Mouse (Mus musculus) embryonic facial prominence, embryonic 14.5 days (tissue): ENCODE data around the gene Ppp1r13b. TPM values are rescaled to one million over a fixed set of nuclear protein-coding genes. Genes with fewer than 3 reads are reported as not detected.
A peak's percentile ranks its signal among the peaks of the same experiment; 100 is the strongest.

Experiments
- ATAC-seq: fragments of 200-750 bp; cut with Nextera tagmentation; 2 replicates; pipeline ENCODE4 v1.8.0; 2017; ENCODE audit warnings: low read depth, moderate number of reproducible peaks, moderate TSS enrichment
- DNase-seq: peaks from one replicate; pipeline ENCODE4 v3.0.0-alpha.2; 2015; ENCODE audit warnings: low spot score
- H3K27ac ChIP-seq: fragments of 300-500 bp; sonication (generic); replicated peaks from 2 replicates; pipeline ENCODE4 v1.5.1; 2014; ENCODE audit warnings: low read depth, mild to moderate bottlenecking, low read length, moderate library complexity
- H3K27me3 ChIP-seq: fragments of 300-500 bp; sonication (generic); replicated peaks from 2 replicates; pipeline ENCODE4 v1.6.1; 2014; ENCODE audit warnings: low read length; ENCODE audit not compliant: control insufficient read depth, insufficient read depth
- H3K36me3 ChIP-seq: fragments of 300-500 bp; sonication (generic); 2 replicates; pipeline ENCODE4 v1.6.1; 2014; ENCODE audit warnings: low read length, mixed read lengths; ENCODE audit not compliant: control insufficient read depth, insufficient read depth
- H3K4me1 ChIP-seq: fragments of 300-500 bp; sonication (generic); 2 replicates; pipeline ENCODE4 v1.6.1; 2014; ENCODE audit warnings: antibody characterized with exemption, low read length; ENCODE audit not compliant: control insufficient read depth, insufficient read depth
- H3K4me2 ChIP-seq: fragments of 300-500 bp; sonication (generic); 2 replicates; pipeline ENCODE4 v1.6.1; 2014; ENCODE audit warnings: low read depth, mild to moderate bottlenecking, low read length, moderate library complexity, mixed read lengths
- H3K4me3 ChIP-seq: fragments of 300-500 bp; sonication (generic); 2 replicates; pipeline ENCODE4 v1.5.1; 2014; ENCODE audit warnings: low read depth, mild to moderate bottlenecking, low read length
- H3K9ac ChIP-seq: fragments of 300-500 bp; sonication (generic); 2 replicates; pipeline ENCODE4 v1.6.1; 2014; ENCODE audit warnings: low read depth, mild to moderate bottlenecking, low read length, moderate library complexity, mixed read lengths
- H3K9me3 ChIP-seq: fragments of 300-500 bp; sonication (generic); 2 replicates; pipeline ENCODE4 v1.6.1; 2016; ENCODE audit warnings: low read length; ENCODE audit not compliant: control insufficient read depth
- WGBS: fragments of 180-500 bp; shearing (Covaris S2); extraction: QIAGEN DNeasy Blood & Tissue Kit; methylation state at CpG from one replicate; pipeline ENCODE4 v1.1.7; 2014; 5-methylcytosine and 5-hydroxymethylcytosine counted together
- polyA plus RNA-seq: library from polyadenylated mRNA; unstranded; fragments of >200 nt; fragmentation: Nextera tagmentation; extraction: Ambion mirVana; gene quantifications from 2 replicates; pipeline ENCODE4 v1.2.1, GENCODE M21; 2014

Ppp1r13b gene
- polyA plus RNA-seq, 1 experiment from 2014 or later = 15.3 TPM

- Histone ChIP-seq H3K36me3 (peaks cover 56% of the 10 kb centered on the region), H3K27me3 (no peaks in the 10 kb centered on the region), H3K9ac (peak overlapping the region; percentile 6; the same call in 1 of the 2 replicates), H3K4me3 (no peak overlapping the region), H3K27ac (no peak overlapping the region), H3K9me3 (no peaks in the 10 kb centered on the region), H3K4me2 (no peak overlapping the region), H3K4me1 (peaks cover 9% of the 10 kb centered on the region)
- DNase-seq = no peak
- no peak for ATAC-seq
- WGBS = 81% methylated on average over 6 of the region's 6 CpGs
These were observed 99.1 kb downstream of the Ppp1r13b start for GRCm38 (mm10) chr12:111808775-111809174.

GRCm38 (mm10) chr12:111803538-111803937, 104.4 kb downstream of the Ppp1r13b start:
- no peak overlapping the region for H3K4me3 ChIP-seq
- ATAC-seq (no peak), DNase-seq (no peak)
- H3K36me3 ChIP-seq = peaks cover 95% of the 10 kb centered on the region
- no peak overlapping the region for H3K9ac ChIP-seq
- WGBS = 89% methylated on average over 5 of the region's 5 CpGs
- H3K27ac ChIP-seq = no peak overlapping the region
- no peaks in the 10 kb centered on the region for H3K27me3 ChIP-seq
- no peaks in the 10 kb centered on the region for H3K4me1 ChIP-seq
- no peaks in the 10 kb centered on the region for H3K9me3 ChIP-seq
- no peak overlapping the region for H3K4me2 ChIP-seq

- DNase-seq (no peak), ATAC-seq (no peak)
- Histone ChIP-seq H3K36me3 (peaks cover 93% of the 10 kb centered on the region), H3K4me2 (no peak overlapping the region), H3K4me3 (no peak overlapping the region), H3K27me3 (no peaks in the 10 kb centered on the region), H3K9me3 (no peaks in the 10 kb centered on the region), H3K4me1 (no peaks in the 10 kb centered on the region), H3K27ac (no peak overlapping the region), H3K9ac (no peak overlapping the region)
- WGBS = 87% methylated on average over 10 of the region's 10 CpGs
These were observed 107.3 kb downstream of the Ppp1r13b start for GRCm38 (mm10) chr12:111800459-111801183.

- Histone ChIP-seq H3K4me3 (no peak overlapping the region), H3K27ac (no peak overlapping the region), H3K27me3 (no peaks in the 10 kb centered on the region), H3K9me3 (no peaks in the 10 kb centered on the region), H3K36me3 (peaks cover 93% of the 10 kb centered on the region), H3K9ac (no peak overlapping the region), H3K4me2 (no peak overlapping the region), H3K4me1 (no peaks in the 10 kb centered on the region)
- ATAC-seq (no peak), DNase-seq (no peak)
- 85% methylated on average over 13 of the region's 13 CpGs for WGBS
These were observed 109.4 kb downstream of the Ppp1r13b start for GRCm38 (mm10) chr12:111798493-111798892.

- no peak overlapping the region for H3K27ac ChIP-seq
- no peaks in the 10 kb centered on the region for H3K27me3 ChIP-seq
- WGBS = 76% methylated on average over 8 of the region's 8 CpGs
- no peak for DNase-seq
- ATAC-seq = no peak
- no peak overlapping the region for H3K9ac ChIP-seq
- peaks cover 94% of the 10 kb centered on the region for H3K36me3 ChIP-seq
- no peak overlapping the region for H3K4me3 ChIP-seq
- H3K4me2 ChIP-seq = no peak overlapping the region
- no peaks in the 10 kb centered on the region for H3K9me3 ChIP-seq
- H3K4me1 ChIP-seq = no peaks in the 10 kb centered on the region
These were observed 110.7 kb downstream of the Ppp1r13b start for GRCm38 (mm10) chr12:111797251-111797650.

GRCm38 (mm10) chr12:111795180-111795895, 112.6 kb downstream of the Ppp1r13b start:
- no peaks in the 10 kb centered on the region for H3K9me3 ChIP-seq
- no peaks in the 10 kb centered on the region for H3K27me3 ChIP-seq
- H3K4me1 ChIP-seq = no peaks in the 10 kb centered on the region
- DNase-seq = no peak
- H3K9ac ChIP-seq = no peak overlapping the region
- WGBS = 91% methylated on average over 28 of the region's 28 CpGs
- no peak overlapping the region for H3K27ac ChIP-seq
- no peak overlapping the region for H3K4me3 ChIP-seq
- no peak for ATAC-seq
- H3K36me3 ChIP-seq = peaks cover 94% of the 10 kb centered on the region
- H3K4me2 ChIP-seq = no peak overlapping the region

GRCm38 (mm10) chr12:111794526-111795179, 113.3 kb downstream of the Ppp1r13b start:
- no peak for DNase-seq
- no peak for ATAC-seq
- WGBS = 90% methylated on average over 18 of the region's 18 CpGs
- Histone ChIP-seq H3K4me2 (no peak overlapping the region), H3K4me1 (no peaks in the 10 kb centered on the region), H3K9ac (no peak overlapping the region), H3K27ac (no peak overlapping the region), H3K9me3 (no peaks in the 10 kb centered on the region), H3K27me3 (no peaks in the 10 kb centered on the region), H3K36me3 (peaks cover 96% of the 10 kb centered on the region), H3K4me3 (no peak overlapping the region)

GRCm38 (mm10) chr12:111794102-111794501, 113.8 kb downstream of the Ppp1r13b start:
- Histone ChIP-seq H3K27me3 (no peaks in the 10 kb centered on the region), H3K36me3 (peaks cover 97% of the 10 kb centered on the region), H3K4me2 (no peak overlapping the region), H3K27ac (no peak overlapping the region), H3K9ac (no peak overlapping the region), H3K4me3 (no peak overlapping the region), H3K4me1 (no peaks in the 10 kb centered on the region), H3K9me3 (no peaks in the 10 kb centered on the region)
- WGBS = 73% methylated on average over 21 of the region's 22 CpGs
- ATAC-seq (no peak; the same call in 1 of the 2 replicates), DNase-seq (no peak)
